In the genomic region with DNA sequence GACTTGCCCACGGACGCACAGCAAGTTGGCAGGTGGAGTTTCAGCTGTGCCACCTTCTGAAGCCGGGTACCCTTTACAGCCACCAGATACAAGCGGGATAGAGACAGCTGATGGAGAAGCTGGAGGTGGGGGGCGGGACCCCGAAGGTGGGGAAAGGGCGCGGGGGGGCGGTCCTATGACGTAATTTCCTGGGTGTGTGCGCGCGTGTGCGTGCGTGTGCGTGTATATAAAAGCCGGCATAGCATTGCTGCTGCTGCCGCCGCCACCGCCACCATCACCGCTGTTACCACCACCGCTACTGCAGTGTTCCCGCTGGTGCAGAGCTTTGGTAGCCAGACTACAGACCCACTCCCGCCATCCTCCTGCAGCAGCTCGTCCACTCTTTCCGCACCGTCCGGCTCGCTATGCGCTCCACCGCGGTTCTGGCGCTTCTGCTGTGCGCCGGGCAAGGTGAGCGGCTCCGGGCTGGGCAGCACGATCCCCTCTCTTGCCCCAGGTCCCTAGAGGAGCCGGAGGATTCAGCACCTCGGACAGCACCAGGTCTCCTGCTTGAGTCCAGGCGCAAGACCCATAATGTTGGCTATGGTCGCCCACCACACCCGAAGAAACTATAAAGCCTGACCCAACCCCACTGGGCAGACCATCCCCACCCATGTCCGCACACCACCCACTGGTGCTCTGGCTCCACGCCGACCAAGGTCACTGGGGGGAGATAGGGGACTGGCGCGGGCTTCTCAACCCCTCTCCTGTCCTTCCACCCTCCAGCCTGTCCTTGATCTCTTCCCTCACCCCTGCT, we compare ENCODE assay signal across 8 mouse cellular contexts. TPM values are rescaled to one million over a fixed set of nuclear protein-coding genes. Genes with fewer than 3 reads are reported as not detected.
DNase-seq lines count a peak whose midpoint lies in the region; ATAC-seq and TF ChIP-seq lines count a peak whose summit lies in the region.

A gene (plus strand): TSS at position 249 of the 796 bp plus-strand sequence.

- TF ChIP-seq CTCF in G1E (IDR thresholded peaks at IDR 0.05; ENCODE audit: low read depth, low read length) = no peak

- no peak within 1 kb of the TSS for H3K4me3 ChIP-seq in G1E (ENCODE audit: low read depth, low read length)
- H3K4me3 ChIP-seq in forebrain, embryonic 13.5 days = peak within 1 kb of the TSS; percentile 63
- peak within 1 kb of the TSS; percentile 15; the same call in 1 of the 2 replicates for H3K4me3 ChIP-seq in lung, embryonic 16.5 days (ENCODE audit: low read length)

- peak within 1 kb of the TSS; percentile 82 for H3K9ac ChIP-seq in forebrain, embryonic 13.5 days
- no peak within 1 kb of the TSS for H3K9ac ChIP-seq in lung, embryonic 16.5 days (ENCODE audit: low read length)

- H3K4me2 ChIP-seq in forebrain, embryonic 13.5 days = peak within 1 kb of the TSS; percentile 76
- H3K4me2 ChIP-seq in lung, embryonic 16.5 days (ENCODE audit: low read depth, low read length) = peak within 1 kb of the TSS; percentile 35

- no peaks in the 10 kb centered on the region for H3K27me3 ChIP-seq in G1E (ENCODE audit: insufficient read depth, low read length)
- peaks cover 19% of the 10 kb centered on the region for H3K27me3 ChIP-seq in forebrain, embryonic 13.5 days
- H3K27me3 ChIP-seq in lung, embryonic 16.5 days (ENCODE audit: control insufficient read depth, insufficient read depth, low read depth, low read length) = peaks cover 15% of the 10 kb centered on the region

- DNase-seq in G1E (ENCODE audit: low spot score) = peak; percentile 47
- DNase-seq in c-Kit-positive CD71-negative TER-119-negative erythroid progenitor cells, embryonic 14.5 days (ENCODE audit: low read depth) = peak; percentile 84
- DNase-seq in layer of hippocampus, adult 9-11 months = peak; percentile 72
- peak; percentile 77 for DNase-seq in ovary, postnatal 36 days (ENCODE audit: low spot score)
- peak; percentile 15 to 31 for DNase-seq in urinary bladder, postnatal 36 days (ENCODE audit: low spot score in 2 of 2)

- WGBS in forebrain, embryonic 13.5 days = 2% methylated on average over 47 of the region's 48 CpGs
- 2% methylated on average over 46 of the region's 48 CpGs for WGBS in lung, embryonic 16.5 days

- H3K4me1 ChIP-seq in G1E (ENCODE audit: insufficient read depth, low read depth, low read length) = no peaks in the 10 kb centered on the region
- H3K4me1 ChIP-seq in forebrain, embryonic 13.5 days = peaks cover 38% of the 10 kb centered on the region
- H3K4me1 ChIP-seq in lung, embryonic 16.5 days (replicated peaks; ENCODE audit: control insufficient read depth, insufficient read depth, low read length) = 0 out of 2 replicates have a peak, but pooled peaks cover 3% of the 10 kb centered on the region

- peaks cover 6% of the 10 kb centered on the region for H3K9me3 ChIP-seq in G1E (replicated peaks)
- no peaks in the 10 kb centered on the region for H3K9me3 ChIP-seq in forebrain, embryonic 13.5 days (replicated peaks)
- H3K9me3 ChIP-seq in lung, embryonic 16.5 days (ENCODE audit: control insufficient read depth, low read length) = no peaks in the 10 kb centered on the region

- ATAC-seq in G1E (ENCODE audit: extremely low read depth, insufficient number of reproducible peaks, low FRiP score, poor library complexity, severe bottlenecking) = no peak
- ATAC-seq in forebrain, embryonic 13.5 days = peak; percentile 91
- ATAC-seq in hematopoietic stem cell, adult 5-6 weeks (replicated peaks in 1 of 2; ENCODE audit: insufficient read depth in 1 of 2, low FRiP score in 2 of 2, low TSS enrichment in 1 of 2, low read depth in 1 of 2, poor library complexity in 2 of 2, severe bottlenecking in 2 of 2) = peak; percentile 63 to 71
- ATAC-seq in lung, embryonic 16.5 days (ENCODE audit: low read depth) = peak; percentile 67

- peak within 1 kb of the TSS; percentile 66 for H3K27ac ChIP-seq in forebrain, embryonic 13.5 days
- H3K27ac ChIP-seq in lung, embryonic 16.5 days (ENCODE audit: low read length) = no peak within 1 kb of the TSS

- no peaks in the 10 kb centered on the region for H3K36me3 ChIP-seq in G1E (replicated peaks)
- peaks cover 9% of the 10 kb centered on the region; the same call in 1 of the 2 replicates for H3K36me3 ChIP-seq in forebrain, embryonic 13.5 days (ENCODE audit: poor library complexity, severe bottlenecking)
- H3K36me3 ChIP-seq in lung, embryonic 16.5 days (ENCODE audit: control insufficient read depth, insufficient read depth, low read length) = no peaks in the 10 kb centered on the region

RNA-seq across cellular contexts. Expression of the gene that starts here (rescaled TPM):
- total RNA-seq in G1E (2014; fragmentation: Nextera tagmentation) (not detected in 2 replicates), G1E (2017) (0.33 TPM in 1 of 2 replicates, not detected in the other)
- not detected in 2 replicates for polyA plus RNA-seq in G1E (2012)
- polyA plus RNA-seq in forebrain, embryonic 13.5 days (2015; fragmentation: Nextera tagmentation; extraction: Ambion mirVana) = 59.6 and 60.0 TPM in 2 replicates
- 0.94 and 1.1 TPM in 2 replicates for total RNA-seq in hematopoietic stem cell, adult 5-6 weeks (2017)
- 1.4 and 2.0 TPM in 2 replicates for polyA plus RNA-seq in lung, embryonic 16.5 days (2015; fragmentation: Nextera tagmentation; extraction: Ambion mirVana)

Comparison
In these comparisons a context has a peak if more than half of its experiments do, and no peak if none do; other contexts are left out.
1. RNA of the gene that starts here (polyA plus RNA-seq): 59.6 to 60.0 TPM in forebrain, embryonic 13.5 days; 1.4 to 2.0 TPM in lung, embryonic 16.5 days and not detected in G1E; every median in the first group is over 10 times any median in the second.
2. Peak in DNase-seq in G1E; RNA of the gene not detected or under 1 TPM.
3. DNase-seq: peak in every context shown above with its lines; median percentile 84 in c-Kit-positive CD71-negative TER-119-negative erythroid progenitor cells, embryonic 14.5 days; 77 in ovary, postnatal 36 days; 72 in layer of hippocampus, adult 9-11 months; 47 in G1E; 23 in urinary bladder, postnatal 36 days.